Mouse (Mus musculus) right cerebral cortex, postnatal 4 days (tissue): ENCODE measurements at regions not wholly inside any gene's neighbourhood (a gene's known extent, or its start where the extent isn't known, plus 50 kb on each side); places are given as distances from the start of the nearest gene placed in this dataset.
A peak's percentile ranks its signal among the peaks of the same experiment; 100 is the strongest.

Experiments used
- DNase-seq: peaks from one replicate; pipeline ENCODE4 v3.0.0-alpha.2; 2022

GRCm38 (mm10) chr1:61331906-61332305, 306.7 kb upstream of the Pard3b start:
- no peak for DNase-seq

DNA sequence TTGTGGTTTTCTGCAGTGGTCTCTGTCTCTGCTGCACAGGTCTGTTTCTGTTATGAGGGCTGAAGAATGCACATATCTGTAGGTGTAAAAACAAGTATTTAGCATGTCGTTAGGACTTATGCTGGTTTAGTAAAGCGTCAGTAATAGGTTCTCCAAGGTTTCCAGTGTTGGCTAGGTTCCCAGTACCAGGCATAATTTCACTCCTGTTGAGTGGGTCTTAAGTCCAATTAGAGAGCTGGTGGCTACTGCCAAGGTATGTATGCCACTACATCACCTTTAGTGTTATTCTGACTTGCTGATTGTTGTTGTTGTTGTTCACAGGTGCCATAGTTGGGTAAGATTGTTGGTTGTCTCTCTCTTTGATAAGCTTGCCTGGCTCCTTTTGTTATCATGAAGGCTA, 302.3 kb upstream of the Pard3b start:
- no peak for DNase-seq

DNA sequence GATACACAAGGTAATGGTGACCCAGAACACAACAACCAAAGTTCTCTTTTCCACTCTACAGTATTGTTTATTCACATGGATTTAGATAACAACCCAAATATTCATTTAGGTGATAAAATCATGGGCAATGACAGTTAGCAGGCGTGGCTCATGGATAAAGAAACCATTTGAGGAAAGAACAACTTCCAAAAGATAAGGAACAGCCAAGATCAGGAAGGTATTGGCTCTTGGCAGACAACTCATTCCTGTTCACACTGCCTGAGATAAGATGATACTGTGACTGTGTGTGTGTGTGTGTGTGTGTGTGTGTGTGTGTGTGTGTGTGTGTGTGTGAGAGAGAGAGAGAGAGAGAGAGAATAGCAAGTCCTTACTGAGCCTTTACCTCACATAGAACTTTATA, 285.7 kb upstream of the Pard3b start:
- no peak for DNase-seq

DNA sequence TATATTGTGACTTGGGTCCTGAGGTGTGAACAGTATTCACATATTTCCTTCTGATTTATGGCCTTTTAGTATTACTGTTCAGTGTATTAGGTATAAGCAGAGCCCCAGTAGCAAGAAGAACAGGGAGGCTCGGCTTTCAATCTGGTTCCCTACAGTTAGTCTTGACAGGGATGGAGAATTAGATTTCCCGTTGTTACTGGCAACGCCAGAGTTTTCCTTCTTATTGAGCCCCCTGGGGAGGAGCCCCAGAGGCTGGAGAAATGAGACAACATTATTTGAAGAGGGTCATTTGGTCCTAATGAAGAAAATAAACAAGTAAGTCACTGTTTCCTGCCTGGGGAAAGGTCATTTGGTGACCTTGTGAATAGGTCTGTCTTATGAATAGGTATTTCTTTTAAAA, 285.1 kb upstream of the Pard3b start:
- no peak for DNase-seq

GRCm38 (mm10) chr1:61355241-61355640, 283.4 kb upstream of the Pard3b start:
- DNase-seq: no peak

DNA sequence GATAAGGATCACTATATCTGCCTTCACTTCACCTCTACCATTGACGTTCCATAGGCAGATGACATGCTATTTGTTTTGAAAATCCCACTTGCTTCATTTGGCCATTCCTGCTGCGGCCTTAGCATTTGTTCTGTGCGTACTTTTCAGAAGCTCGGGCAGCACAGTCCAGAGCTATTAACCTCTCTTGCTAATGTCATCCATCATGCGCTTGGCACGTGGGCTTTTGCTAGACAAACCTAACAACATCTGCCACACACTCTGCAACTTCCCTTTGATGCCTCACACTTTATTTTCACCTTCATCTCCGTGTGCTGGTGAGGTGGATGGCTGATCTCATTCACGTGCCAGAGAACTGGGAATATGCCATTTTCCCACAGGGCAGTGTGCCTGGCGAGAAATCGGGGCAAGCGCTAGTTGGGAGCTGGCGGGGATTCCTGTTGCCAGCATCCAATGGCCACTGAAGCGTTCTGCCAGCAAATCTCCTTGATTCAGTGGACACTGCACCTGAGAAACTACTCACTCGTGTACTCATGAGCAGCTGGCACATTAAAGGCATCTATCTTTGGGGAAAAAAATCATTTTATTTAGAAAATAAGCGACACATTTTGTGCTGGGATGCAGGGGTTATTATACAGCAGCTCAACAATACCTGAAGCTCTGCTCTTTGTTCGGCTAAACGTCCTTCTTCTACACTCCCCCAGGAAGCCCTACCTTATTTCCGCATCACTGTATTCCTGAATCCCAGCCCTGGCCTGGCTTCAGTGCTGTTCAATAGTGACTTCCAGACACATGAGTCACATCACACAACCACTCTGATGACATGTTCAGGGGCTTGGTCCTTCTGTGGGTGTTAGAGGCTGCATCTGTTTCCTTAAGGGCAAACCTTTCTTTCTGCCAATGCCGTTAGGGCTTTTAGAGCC, 279.4 kb upstream of the Pard3b start:
- no peak for DNase-seq

GRCm38 (mm10) chr1:61372581-61372980, 266.0 kb upstream of the Pard3b start:
- DNase-seq: no peak

DNA sequence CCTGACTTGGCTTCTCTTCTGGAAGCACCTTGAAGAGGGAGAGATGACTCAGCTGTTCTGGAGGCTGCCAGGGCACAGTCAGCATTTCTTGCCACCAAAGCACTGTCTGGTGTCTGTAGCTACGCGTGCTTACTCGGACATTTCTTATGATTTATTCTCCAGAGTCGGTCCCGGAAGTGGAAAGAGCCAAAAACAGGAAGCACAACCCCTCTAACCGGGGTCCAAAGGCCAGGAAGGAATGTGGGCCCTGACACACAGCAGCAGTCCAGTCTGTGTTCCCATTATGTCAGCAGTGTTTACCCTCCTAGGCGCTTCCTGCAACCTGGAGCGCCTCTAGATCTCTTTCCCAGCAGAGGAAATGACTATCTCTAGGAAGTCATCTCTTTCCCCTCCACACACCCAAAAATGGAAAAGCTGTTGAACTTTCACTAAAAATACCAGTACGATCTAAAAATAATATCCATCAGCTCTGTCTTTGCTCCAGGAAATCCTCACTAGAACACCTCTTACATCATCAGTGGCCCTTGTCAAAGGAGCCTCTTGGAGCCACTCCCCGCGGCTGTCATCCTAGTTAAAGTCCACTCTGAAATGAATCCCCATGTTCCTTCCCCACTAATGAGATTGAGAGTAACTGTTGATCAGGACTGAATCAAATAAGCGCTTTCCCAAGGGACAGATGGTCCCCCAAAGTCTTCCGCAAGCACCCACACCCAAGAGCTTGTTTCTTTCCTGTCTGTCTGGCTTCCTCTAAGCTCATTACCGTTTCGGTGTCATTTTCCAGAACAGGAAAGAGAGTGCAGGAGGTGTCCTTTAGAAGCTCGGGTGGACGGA, 264.7 kb upstream of the Pard3b start:
- no peak for DNase-seq

GRCm38 (mm10) chr1:61376417-61376816, 262.2 kb upstream of the Pard3b start:
- DNase-seq: no peak

GRCm38 (mm10) chr1:61377070-61377469, 261.6 kb upstream of the Pard3b start:
- peak; percentile 85 for DNase-seq

DNA sequence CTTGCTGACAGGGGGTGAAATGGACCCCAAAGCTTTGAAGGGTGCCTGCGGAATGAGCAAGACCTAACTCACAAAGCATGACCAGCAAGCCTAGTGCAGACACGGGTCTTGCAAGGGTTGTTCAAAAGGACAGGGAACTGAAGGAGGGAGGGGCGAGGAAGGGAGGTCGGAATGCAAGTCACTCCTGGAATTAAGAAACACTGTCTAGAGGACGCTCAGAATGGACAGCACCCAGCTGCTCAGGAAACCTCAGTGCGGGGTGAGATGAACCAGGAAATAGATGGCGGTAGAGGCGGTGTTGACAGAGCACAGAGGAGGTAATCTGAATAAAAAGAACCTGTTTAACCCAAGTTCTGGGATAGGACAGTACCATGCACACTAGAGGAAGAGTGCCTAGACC, 260.4 kb upstream of the Pard3b start:
- no peak for DNase-seq

DNA sequence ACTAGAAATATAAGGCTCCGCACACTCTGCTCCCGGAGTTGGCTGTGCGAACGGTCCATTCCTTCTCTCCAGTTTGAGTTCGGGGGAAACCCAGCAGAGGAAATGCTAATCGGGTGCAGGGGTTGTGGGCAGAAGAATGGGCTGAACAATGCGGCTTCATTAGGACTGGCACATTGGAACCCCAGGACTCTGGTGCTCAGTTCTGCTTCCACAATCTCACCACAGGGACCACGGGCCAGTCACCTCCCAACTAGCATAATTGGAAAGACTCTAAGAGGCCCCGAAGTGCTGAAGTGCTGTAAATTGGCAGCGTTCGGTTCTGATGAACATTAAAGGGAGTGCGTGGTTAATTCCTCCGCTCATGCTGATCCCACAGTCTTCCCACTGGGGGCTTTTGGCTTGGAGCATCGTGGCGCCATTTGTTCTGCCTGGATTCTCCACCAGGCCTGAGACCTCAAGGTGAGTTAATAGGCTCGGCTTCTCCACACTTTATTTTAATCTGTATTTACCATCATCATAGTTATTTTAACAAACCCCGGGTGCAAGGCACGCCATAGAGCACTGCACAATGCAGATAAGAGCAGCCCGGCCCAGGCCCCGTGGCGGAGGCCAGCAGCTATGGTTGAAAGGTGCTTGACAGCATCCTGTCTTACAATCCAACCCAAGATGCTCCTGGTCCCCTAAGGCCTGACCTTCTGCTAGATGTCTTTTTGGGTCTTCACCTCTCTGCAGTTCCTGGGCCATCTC, 258.7 kb upstream of the Pard3b start:
- DNase-seq: no peak

GRCm38 (mm10) chr1:61387587-61387986, 251.0 kb upstream of the Pard3b start:
- DNase-seq: no peak

DNA sequence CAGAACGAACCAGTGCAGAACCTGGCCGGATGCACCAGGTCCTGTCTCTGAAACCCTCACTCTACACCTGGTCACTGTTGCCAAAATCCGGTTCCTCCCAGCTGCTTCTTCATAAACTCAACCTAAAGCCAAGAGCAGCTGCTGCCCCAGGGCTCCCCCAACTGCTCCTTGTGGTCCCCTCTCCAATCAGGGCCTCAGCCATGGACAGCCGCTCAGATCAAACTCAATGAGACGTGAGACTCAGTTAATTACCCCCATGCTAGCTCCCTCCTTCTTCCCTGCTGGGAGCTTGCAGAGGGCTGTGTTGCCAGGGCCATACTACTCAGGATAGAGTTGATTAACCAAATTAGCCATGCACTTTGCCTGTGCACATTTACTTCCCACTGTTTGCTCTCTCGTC, 240.8 kb upstream of the Pard3b start:
- DNase-seq: no peak

- DNase-seq: no peak
Measured at GRCm38 (mm10) chr1:61402339-61402738, 236.3 kb upstream of the Pard3b start.

DNA sequence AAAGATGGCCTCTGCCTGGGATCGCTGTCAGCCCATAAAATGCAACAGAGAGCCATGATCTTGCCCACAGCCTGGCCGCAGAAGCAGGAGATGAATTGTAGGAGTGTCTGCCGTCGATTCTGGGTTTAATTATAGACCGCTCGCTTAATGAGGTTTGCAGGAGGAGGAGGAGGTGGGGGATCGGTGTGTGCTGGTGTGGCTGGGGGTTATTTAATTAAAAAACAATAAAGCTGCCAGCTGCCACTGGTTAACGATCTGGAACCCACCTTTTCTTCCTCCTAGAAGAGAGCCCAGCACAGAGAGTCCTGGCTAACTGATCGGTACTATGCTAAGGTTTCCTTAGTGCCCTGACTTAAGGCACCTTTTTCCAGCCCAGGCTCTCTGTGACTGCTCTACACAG, 231.4 kb upstream of the Pard3b start:
- DNase-seq: no peak

GRCm38 (mm10) chr1:61414772-61415171, 223.9 kb upstream of the Pard3b start:
- no peak for DNase-seq

DNA sequence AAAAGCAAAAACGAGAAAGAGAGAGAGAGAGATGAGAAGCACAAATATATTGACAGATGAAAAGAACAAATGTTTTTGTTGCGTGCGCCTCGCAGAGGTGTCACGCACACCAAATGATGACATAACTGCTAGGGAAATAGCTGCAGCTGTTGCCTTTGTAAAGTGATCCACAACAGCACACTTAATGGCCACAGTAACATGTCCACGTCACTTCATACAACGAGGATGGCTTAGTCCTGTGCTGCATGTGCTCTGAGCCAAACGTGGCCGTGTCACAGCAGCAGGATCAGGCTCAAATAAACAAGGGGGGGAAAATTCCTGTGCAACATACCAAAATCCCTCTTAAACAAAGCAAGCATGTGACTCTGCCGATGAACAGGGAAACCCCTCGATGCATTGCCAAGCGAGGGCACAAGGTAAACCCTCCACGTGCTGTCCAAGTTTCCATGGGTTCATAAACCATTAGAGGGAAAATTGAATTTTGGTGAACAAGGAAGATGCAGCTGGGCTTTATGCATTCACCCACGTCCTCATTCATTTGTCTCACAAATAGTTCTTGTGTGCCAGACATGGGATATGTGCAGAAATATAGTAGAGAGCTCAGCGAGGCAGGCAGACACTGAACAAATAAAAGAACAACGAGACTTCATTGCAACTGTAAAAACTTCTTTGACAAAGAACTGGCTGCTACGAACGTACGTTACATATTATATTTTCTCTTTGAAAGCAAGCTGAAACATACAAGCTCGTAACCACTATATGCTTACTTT, 223.0 kb upstream of the Pard3b start:
- DNase-seq: no peak

- DNase-seq: no peak
Measured at GRCm38 (mm10) chr1:61418396-61418795, 220.2 kb upstream of the Pard3b start.

DNA sequence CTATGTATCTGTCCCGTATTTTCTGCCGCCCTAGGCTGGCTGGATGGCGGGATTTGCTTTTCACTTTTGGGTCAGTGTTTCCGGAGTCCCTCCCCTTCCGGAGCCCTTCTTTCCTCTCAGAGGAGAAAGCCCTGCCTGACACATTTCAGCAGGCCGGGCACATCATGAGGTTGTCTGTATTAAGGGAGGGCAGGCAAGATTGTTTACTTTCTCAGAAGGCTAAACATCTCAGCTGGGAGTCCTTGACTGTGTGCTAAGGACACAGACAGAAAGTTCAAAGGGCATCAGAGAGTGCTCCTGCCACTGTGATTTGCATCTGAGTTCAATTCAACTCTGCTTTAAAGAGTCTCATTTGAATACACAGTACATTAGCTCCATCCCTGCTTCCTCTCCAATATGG, 218.8 kb upstream of the Pard3b start:
- no peak for DNase-seq

GRCm38 (mm10) chr1:61423253-61423652, 215.4 kb upstream of the Pard3b start:
- no peak for DNase-seq

DNA sequence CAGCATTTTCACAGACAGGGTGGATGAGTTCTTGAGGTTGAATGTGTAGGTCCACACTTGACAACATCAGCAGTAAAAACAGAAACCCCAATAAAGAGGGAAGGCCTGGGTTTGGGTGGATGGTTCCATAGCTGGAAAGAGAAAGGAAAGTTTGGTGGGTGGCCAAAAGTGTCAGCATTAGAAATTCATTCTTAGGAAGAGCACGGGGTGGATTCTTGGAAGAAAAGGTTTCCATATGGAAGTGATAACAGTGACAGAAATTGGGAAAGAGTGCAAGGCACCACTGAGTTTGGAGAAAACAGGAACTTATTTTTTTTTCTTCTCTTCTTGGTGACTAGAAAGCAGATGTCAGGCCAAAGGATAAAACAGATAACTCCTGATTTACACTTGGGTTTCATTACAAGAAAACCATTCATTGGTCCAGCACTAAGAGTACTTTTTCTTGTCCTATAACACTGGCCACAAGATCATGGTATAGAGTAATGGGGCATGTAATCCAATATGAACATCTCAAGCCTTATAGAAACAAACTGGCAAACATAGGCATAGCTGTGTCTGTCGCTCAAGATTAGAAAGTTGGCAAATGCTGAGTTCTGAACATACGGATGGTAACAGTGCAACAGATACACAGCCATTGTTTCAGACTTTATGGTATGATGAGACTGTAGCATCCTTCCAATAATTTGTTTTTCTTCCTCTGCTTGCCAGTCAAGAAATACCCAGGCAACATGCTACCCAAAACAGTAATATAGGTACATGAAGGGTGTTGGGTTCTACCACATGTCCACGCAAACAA, 209.7 kb upstream of the Pard3b start:
- no peak for DNase-seq
